Mouse (Mus musculus): ENCODE results near the gene Runx1. TPM values are rescaled to one million over a fixed set of nuclear protein-coding genes. Genes with fewer than 3 reads are reported as not detected.

The Runx1 gene
- polyA plus RNA-seq, 1 experiment from 2014 or later: 18.9 TPM

DNA sequence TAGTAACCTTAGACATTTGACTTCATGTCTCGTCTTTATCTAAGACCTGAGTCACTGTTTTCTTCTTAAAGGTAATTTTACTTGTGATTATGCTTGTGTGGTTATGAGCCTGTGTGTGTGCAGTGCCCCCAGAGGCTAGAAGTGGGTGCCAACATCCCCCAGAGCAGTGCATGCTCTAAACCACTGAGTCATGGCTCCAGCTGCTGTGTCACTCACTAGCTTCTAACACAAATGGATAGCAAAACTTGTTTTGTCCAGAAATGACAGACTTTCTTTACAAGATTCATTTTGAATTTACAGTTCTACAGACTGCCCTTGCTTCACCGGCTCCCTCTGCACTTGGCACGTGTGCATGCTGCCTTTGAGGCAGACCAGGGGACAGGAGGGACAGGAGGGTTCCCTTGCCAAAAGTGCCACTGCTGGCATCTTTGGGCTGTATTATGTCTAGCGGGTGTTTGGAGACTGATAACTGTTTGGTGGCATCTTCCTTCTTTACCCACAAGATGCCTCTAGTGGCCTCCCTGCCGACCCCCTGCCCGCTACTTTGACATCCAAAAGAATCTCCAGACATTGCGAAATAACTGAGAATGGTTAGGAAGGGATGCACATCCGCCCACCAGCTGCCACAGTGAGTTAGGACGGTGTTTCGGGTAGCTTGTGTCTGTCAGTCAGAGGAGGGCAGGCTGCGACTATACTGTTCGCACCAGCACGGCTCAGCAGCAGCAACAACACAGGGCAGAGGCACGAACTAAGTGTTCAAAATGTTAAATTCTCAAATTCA lies 217.6 kb downstream of the Runx1 start:
- WGBS: 46% methylated on average over 14 of the region's 14 CpGs
- no peaks in the 10 kb centered on the region for H3K9me3 ChIP-seq (replicated peaks)
- H3K27ac ChIP-seq (replicated peaks): 0 out of 2 replicates have a peak overlapping the region, but pooled peaks have one; percentile 55
- no peak overlapping the region for H3K9ac ChIP-seq
- H3K4me1 ChIP-seq: peaks cover 39% of the 10 kb centered on the region
- no peaks in the 10 kb centered on the region for H3K36me3 ChIP-seq
- peaks cover 4% of the 10 kb centered on the region; the same call in 1 of the 2 replicates for H3K27me3 ChIP-seq
- H3K4me2 ChIP-seq (replicated peaks): no peak overlapping the region
- no peak for ATAC-seq (ENCODE audit: insufficient number of reproducible peaks, low FRiP score, low TSS enrichment, low read depth)
- no peak overlapping the region for H3K4me3 ChIP-seq (replicated peaks)

DNA sequence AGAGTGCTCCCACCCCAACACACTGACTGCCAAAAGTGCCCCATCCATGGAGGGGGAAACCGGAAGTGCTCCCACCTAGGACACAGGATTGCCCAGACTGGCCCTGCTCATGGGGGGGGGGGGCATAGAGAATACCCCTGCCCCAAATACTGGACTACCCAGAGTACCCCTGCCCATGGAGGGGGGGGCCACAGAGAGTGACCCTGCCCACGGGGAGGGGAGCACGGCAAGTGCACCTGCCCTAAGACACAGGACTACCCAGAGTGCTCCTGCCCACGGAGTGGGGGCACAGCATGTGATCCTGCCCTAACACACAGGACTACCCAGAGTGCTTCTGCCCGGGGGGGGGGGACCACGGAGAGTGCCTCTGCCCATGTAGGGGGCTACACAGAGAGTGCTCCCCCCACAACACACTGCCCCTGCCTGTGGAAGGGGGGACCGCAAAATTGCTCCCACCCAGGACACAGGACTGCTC lies 219.4 kb downstream of the Runx1 start:
- 0 out of 2 replicates have a peak, but pooled peaks have one; percentile 26 for ATAC-seq (ENCODE audit: insufficient number of reproducible peaks, low FRiP score, low TSS enrichment, low read depth)
- H3K9me3 ChIP-seq (replicated peaks): no peaks in the 10 kb centered on the region
- peaks cover 29% of the 10 kb centered on the region for H3K4me1 ChIP-seq
- H3K27me3 ChIP-seq: peaks cover 4% of the 10 kb centered on the region; the same call in 1 of the 2 replicates
- no peak overlapping the region for H3K4me2 ChIP-seq (replicated peaks)
- no peaks in the 10 kb centered on the region for H3K36me3 ChIP-seq
- no peak overlapping the region for H3K4me3 ChIP-seq (replicated peaks)
- 84% methylated on average over 7 of the region's 7 CpGs for WGBS
- no peak overlapping the region for H3K9ac ChIP-seq
- no peak overlapping the region for H3K27ac ChIP-seq (replicated peaks)

DNA sequence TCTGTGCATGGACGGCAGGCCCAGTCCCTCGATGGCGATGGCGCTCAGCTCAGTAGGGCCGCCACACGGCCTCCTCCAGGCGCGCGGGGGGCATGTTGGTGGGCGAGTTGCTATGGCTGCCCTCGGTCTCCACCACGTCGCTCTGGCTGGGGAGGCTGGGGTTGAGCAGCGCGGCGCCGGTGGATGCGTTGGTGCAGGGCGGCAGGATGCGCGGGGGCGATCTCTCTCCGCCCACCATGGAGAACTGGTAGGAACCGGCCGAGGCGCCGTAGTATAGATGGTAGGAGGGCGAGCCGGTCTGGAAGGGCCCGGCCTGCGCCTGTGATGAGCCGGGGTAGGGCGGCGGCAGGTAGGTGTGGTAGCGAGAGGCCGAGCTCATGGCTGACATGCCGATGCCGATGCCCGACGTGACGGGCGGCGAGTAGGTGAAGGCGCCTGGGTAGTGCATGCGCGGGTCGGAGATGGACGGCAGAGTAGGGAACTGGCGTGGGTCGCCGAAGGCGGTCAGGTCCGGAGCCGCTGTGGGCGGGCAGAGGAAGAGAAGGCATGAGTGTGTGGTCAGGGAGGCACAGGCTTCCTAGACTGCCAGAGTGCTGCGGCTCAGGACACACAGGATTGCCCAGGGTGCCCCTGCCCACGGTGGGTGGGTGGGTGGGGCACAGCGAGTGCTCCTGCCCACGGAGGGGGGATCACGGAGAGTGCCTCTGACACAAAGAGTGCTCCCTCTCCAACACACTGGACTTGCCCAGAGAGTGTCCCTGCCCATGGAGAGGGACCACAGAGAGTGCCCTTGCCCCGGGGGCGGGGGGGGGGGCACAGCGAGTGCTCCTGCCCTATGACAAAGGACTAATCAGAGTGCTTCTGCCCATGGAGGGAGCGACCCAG lies 220.1 kb downstream of the Runx1 start:
- peak overlapping the region; percentile 15; the same call in 1 of the 2 replicates for H3K9ac ChIP-seq
- peaks cover 28% of the 10 kb centered on the region for H3K4me1 ChIP-seq
- H3K4me2 ChIP-seq (replicated peaks): peak overlapping the region; percentile 54
- no peak overlapping the region for H3K27ac ChIP-seq (replicated peaks)
- peaks cover 4% of the 10 kb centered on the region; the same call in 1 of the 2 replicates for H3K27me3 ChIP-seq
- peak; percentile 40 for ATAC-seq (ENCODE audit: insufficient number of reproducible peaks, low FRiP score, low TSS enrichment, low read depth)
- H3K9me3 ChIP-seq (replicated peaks): no peaks in the 10 kb centered on the region
- no peaks in the 10 kb centered on the region for H3K36me3 ChIP-seq
- WGBS: 21% methylated on average over 60 of the region's 64 CpGs
- H3K4me3 ChIP-seq (replicated peaks): peak overlapping the region; percentile 32

DNA sequence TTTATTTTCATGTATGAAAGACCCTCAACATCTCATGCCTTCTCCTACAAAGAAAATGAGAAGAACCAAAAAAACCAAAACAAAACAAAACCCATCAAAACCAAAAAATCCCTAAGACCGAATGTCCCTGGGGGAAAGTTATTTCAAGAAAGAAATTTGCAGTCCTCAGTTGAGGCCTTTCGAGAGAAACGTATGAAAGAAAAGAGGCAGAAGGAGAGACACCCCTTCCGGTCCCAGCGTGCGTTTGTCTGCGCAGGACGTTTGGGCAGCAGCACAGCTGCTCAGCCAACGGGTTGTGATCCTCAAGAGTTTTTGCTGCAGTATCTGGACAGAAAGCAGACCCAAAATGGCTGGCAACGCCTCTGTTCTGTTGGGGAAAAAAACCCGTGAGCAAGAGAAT lies 223.4 kb downstream of the Runx1 start:
- H3K27me3 ChIP-seq: peaks cover 4% of the 10 kb centered on the region; the same call in 1 of the 2 replicates
- no peak overlapping the region for H3K4me2 ChIP-seq (replicated peaks)
- H3K4me1 ChIP-seq: peaks cover 10% of the 10 kb centered on the region
- H3K9ac ChIP-seq: no peak overlapping the region
- no peak for ATAC-seq (ENCODE audit: insufficient number of reproducible peaks, low FRiP score, low TSS enrichment, low read depth)
- H3K9me3 ChIP-seq (replicated peaks): no peaks in the 10 kb centered on the region
- 68% methylated on average over 11 of the region's 11 CpGs for WGBS
- no peak overlapping the region for H3K4me3 ChIP-seq (replicated peaks)
- no peak overlapping the region for H3K27ac ChIP-seq (replicated peaks)
- no peaks in the 10 kb centered on the region for H3K36me3 ChIP-seq

DNA sequence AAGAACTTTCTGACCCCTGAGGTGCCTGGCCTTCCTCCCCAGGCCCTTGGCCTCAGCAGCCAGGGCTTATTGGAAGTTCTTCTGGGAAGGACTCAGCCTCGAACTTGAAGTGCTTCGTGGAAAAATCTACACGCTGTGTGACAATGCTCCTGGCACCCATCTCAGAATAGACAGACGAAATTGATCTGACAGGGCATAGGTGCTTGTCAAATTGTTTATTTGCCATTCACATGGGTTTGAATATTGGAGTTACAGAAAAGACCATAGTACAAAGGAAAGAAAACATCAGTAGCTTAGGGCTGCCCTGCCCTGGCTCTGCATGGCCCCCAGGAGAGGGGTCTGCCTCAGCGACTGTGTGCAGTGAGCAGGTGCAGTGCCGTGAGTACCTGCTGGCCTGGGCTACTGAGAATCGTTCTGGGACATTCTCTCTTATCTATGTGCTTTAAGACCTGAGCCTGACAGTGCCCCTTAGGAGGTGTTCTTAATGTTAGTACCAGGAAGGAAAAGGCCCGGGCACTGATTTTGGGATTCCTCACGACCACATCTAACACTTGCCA lies 224.6 kb downstream of the Runx1 start:
- no peak overlapping the region for H3K4me3 ChIP-seq (replicated peaks)
- H3K4me2 ChIP-seq (replicated peaks): no peak overlapping the region
- H3K27me3 ChIP-seq: 0 out of 2 replicates have a peak, but pooled peaks cover under 1% of the 10 kb centered on the region
- no peaks in the 10 kb centered on the region for H3K36me3 ChIP-seq
- no peak overlapping the region for H3K27ac ChIP-seq (replicated peaks)
- no peaks in the 10 kb centered on the region for H3K9me3 ChIP-seq (replicated peaks)
- 67% methylated on average over 9 of the region's 9 CpGs for WGBS
- peaks cover 10% of the 10 kb centered on the region for H3K4me1 ChIP-seq
- H3K9ac ChIP-seq: no peak overlapping the region
- ATAC-seq (ENCODE audit: insufficient number of reproducible peaks, low FRiP score, low TSS enrichment, low read depth): no peak

DNA sequence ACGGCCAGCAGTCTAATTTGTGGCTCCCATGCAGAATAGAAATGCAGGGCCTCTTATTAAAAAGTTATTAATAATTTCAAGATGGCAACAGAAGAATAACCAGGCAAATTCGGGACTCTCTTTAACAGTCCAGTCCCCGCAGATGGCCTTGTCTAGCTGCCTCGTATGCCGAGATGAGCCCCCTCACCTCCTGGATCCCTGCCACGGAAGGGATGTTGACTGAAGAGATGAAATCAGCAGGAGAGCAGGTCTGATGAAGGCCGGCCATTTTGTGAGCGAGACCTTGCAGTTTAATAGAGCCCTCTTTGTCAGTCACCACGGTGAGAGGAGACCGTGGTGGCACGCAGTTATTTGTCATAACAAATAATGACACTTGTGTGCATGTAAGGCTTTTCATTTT lies 226.5 kb downstream of the Runx1 start:
- Histone ChIP-seq H3K4me2 (replicated peaks) (no peak overlapping the region), H3K4me1 (no peaks in the 10 kb centered on the region), H3K27me3 (no peaks in the 10 kb centered on the region), H3K27ac (replicated peaks) (no peak overlapping the region), H3K9me3 (replicated peaks) (no peaks in the 10 kb centered on the region), H3K36me3 (no peaks in the 10 kb centered on the region), H3K4me3 (replicated peaks) (no peak overlapping the region), H3K9ac (no peak overlapping the region)
- WGBS: 73% methylated on average over 11 of the region's 11 CpGs
- ATAC-seq (ENCODE audit: insufficient number of reproducible peaks, low FRiP score, low TSS enrichment, low read depth): no peak

DNA sequence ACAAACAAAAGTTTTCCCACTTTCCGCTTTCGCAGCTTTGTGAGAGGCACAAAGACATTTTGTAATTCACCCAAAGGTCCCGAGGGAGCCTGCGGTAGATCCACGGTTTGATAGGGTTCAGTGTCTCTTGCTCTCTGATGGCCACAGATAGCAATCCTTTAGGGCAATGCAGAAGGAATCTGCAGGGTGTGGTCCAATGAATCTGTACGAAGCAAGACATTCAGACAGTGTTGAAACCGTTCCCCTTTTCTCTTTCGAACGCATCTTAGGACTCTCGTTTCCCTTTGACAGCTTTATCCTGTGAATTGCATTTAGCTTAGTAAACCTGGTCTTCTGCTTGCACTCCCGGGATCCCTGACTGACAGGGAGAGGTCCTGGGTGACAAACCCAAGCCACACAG lies 228.3 kb downstream of the Runx1 start:
- Histone ChIP-seq H3K36me3 (no peaks in the 10 kb centered on the region), H3K27me3 (no peaks in the 10 kb centered on the region), H3K9me3 (replicated peaks) (no peaks in the 10 kb centered on the region), H3K4me2 (replicated peaks) (no peak overlapping the region), H3K27ac (replicated peaks) (no peak overlapping the region), H3K4me3 (replicated peaks) (no peak overlapping the region), H3K9ac (no peak overlapping the region), H3K4me1 (0 out of 2 replicates have a peak, but pooled peaks cover under 1% of the 10 kb centered on the region)
- WGBS: 32% methylated on average over 11 of the region's 11 CpGs
- ATAC-seq (ENCODE audit: insufficient number of reproducible peaks, low FRiP score, low TSS enrichment, low read depth): no peak

DNA sequence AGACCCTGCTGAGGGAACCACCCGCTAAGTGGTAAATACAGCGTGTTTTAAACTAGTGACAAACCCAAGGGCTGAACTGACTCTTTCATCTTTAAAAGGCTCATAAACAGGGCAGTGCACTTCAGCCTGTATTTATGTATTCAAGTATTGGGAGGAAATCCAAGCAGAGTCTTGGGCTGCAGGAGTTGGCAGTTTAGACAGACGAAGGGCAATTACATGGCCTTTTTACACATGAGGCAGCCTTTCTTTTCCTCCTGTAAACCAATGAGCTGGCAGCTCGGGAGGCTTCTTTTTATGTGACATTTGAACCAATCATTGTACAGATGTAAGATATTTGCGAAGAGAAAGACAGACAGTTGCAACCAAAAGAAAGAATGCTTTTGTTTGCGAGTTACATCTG lies 233.7 kb downstream of the Runx1 start:
- no peak overlapping the region for H3K4me3 ChIP-seq (replicated peaks)
- H3K9me3 ChIP-seq (replicated peaks): no peaks in the 10 kb centered on the region
- H3K4me1 ChIP-seq: peaks cover 11% of the 10 kb centered on the region; the same call in 1 of the 2 replicates
- 36% methylated on average over 6 of the region's 6 CpGs for WGBS
- H3K27ac ChIP-seq (replicated peaks): no peak overlapping the region
- H3K9ac ChIP-seq: no peak overlapping the region
- ATAC-seq (ENCODE audit: insufficient number of reproducible peaks, low FRiP score, low TSS enrichment, low read depth): no peak
- H3K36me3 ChIP-seq: no peaks in the 10 kb centered on the region
- H3K4me2 ChIP-seq (replicated peaks): no peak overlapping the region
- H3K27me3 ChIP-seq: no peaks in the 10 kb centered on the region

DNA sequence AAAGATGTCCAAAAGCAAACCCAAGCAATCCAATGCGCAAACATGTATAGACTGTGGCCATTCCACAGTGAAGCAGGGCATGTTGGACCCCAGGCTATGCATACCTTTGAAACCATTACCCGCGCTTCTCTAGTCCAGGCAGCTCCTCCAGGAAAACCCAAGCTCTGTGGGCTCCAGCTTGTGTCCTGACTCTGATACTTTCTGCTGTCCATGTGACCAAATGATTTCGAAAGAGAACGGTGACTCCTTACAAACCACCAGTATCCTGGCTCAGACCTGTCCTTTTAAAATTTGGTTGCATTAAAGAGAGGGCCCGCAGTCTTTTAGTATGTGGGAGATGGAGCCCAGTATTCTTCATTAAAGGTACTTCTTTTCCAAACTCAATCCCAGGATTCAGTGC lies 234.2 kb downstream of the Runx1 start:
- H3K4me1 ChIP-seq: peaks cover 11% of the 10 kb centered on the region; the same call in 1 of the 2 replicates
- H3K27me3 ChIP-seq: no peaks in the 10 kb centered on the region
- H3K9ac ChIP-seq: no peak overlapping the region
- H3K9me3 ChIP-seq (replicated peaks): no peaks in the 10 kb centered on the region
- ATAC-seq (ENCODE audit: insufficient number of reproducible peaks, low FRiP score, low TSS enrichment, low read depth): no peak
- no peak overlapping the region for H3K4me2 ChIP-seq (replicated peaks)
- no peak overlapping the region for H3K4me3 ChIP-seq (replicated peaks)
- 78% methylated on average over 6 of the region's 6 CpGs for WGBS
- H3K27ac ChIP-seq (replicated peaks): no peak overlapping the region
- H3K36me3 ChIP-seq: no peaks in the 10 kb centered on the region

DNA sequence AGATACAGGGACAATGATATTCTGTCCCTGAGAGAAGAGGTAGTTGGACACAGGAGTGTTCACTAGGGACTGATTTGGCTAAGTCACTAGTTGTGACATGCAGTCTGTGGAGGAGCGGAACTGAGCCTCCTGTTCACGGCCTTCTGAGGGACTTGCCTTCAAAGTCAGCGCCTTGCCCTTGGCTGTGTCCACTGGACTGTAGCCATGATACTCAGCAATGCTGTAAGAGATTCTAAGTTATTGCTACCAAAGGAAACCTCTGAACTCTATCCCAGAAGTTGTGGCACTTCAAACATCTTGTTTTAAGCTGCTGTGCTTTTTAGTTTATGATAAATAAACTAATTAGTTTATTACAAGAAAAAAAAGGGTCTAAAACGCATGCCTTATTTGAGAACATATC lies 238.1 kb downstream of the Runx1 start:
- Histone ChIP-seq H3K27me3 (no peaks in the 10 kb centered on the region), H3K4me1 (peaks cover 11% of the 10 kb centered on the region; the same call in 1 of the 2 replicates), H3K4me2 (replicated peaks) (no peak overlapping the region), H3K27ac (replicated peaks) (no peak overlapping the region), H3K9ac (no peak overlapping the region), H3K4me3 (replicated peaks) (no peak overlapping the region), H3K36me3 (no peaks in the 10 kb centered on the region), H3K9me3 (replicated peaks) (no peaks in the 10 kb centered on the region)
- WGBS: 80% methylated on average over 4 of the region's 4 CpGs
- ATAC-seq (ENCODE audit: insufficient number of reproducible peaks, low FRiP score, low TSS enrichment, low read depth): no peak

DNA sequence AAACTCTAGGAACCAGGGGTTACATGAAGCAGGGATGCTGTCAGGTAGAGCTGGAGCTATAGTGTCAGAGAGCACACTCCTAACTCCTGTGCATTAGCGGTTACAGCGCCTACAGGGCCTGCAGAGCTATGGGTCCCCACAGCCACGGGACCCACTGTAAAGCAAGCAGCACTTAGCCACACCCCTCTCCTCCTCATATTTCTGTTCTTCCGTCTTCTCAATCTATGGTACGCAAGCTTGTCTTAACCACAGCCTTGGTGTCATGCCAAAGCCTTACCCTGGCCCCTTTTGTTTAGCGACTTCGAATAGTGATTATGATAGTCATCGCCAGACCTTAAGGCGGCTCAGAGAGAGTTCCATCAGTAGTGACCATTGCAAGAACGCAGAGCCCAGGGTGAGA lies 244.2 kb downstream of the Runx1 start:
- Histone ChIP-seq H3K4me3 (replicated peaks) (no peak overlapping the region), H3K9ac (no peak overlapping the region), H3K36me3 (no peaks in the 10 kb centered on the region), H3K9me3 (replicated peaks) (no peaks in the 10 kb centered on the region), H3K27ac (replicated peaks) (peak overlapping the region; percentile 23), H3K27me3 (no peaks in the 10 kb centered on the region), H3K4me2 (replicated peaks) (0 out of 2 replicates have a peak overlapping the region, but pooled peaks have one; percentile 1), H3K4me1 (peaks cover 15% of the 10 kb centered on the region)
- WGBS: 46% methylated on average over 10 of the region's 10 CpGs
- ATAC-seq (ENCODE audit: insufficient number of reproducible peaks, low FRiP score, low TSS enrichment, low read depth): no peak; the same call in 1 of the 2 replicates
